Mouse (Mus musculus): ENCODE measurements around the gene Trio.

DNA sequence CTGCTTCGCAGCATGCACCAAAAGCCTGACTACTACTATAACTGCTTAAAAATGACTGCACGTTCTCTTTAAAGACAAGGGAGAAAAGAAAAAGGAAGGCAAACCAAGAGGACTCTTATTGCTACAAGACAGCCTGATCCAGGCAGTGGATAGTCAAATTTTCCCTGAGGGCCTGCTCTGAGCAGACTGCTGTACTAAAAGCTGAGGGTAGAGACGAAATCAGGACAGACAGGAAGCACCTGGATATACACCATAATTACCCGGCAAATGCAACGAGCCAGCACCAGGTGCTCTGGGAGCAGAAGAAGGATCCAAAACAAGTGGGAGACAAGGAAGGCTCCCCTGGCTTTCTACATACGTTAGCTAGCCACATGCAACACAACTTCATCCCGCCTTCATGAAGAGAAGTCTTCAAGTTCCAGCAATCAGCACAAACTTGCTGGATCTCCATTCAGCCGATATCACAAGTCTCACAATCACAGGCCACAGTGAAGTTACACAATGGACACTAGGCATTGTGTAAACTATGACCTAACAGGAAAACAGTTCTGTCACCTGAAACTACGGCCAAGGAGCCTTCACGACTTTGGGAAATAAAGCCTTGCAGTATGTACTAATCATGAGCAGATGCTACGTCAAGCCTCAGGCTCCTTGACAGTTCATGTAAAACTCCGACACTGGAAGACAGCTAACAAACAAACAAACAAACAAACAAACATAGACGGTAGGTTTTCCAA lies 43.7 kb downstream of the Trio start:
- no peak for TF ChIP-seq CTCF (IDR thresholded peaks at IDR 0.05; ENCODE audit: low read depth)
- no peak for TF ChIP-seq EP300 (IDR thresholded peaks at IDR 0.05; ENCODE audit: low read depth)

Data from liver, postnatal 0 days (tissue).